In the genomic region with DNA sequence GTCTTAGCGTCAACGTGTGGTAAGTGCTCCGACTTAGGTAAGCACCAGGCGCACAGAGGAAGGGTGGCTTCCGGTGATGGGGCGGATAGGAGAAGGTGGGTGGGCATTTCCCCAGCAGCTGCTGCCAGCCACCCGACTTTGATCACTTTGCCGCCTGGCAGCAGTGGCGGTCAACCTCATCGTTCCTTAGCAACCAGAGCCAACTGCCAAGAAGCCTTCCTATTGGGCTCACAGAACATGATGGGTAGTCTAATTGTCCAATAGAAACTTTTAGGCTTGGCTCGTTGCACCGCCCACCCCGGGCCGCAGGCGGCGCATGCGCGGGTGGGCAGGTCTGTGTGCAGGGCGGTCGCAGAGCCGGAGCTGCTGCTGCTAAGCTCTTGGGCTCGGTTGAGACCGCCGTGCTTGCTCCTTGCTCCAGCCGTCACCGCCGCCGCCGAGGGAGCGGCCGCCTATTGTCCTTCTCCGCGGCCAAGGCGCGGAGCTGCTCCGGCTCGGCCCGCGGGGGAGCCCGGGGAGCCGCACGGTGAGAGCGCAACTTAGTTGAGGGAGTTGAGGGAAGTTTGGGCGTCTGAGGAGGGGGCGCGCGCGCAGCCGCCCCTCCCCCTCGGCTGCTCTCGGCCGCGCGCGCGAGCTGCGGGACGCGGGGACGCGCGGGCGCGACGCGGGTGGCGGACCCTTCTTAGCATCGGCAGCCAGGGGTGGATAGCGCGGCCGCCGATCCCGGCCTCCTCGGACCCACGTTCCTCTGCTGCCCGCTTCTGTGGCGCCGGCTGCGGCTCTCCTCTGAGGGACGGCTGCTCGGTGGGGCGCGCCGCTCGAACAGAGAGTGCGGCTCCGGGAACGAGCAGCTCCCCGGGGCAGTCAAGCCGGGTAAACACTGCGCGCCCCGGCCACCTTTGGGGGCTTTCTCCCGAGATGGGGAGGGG, we compare ENCODE assay signal across 1 mouse cellular context.
A peak's percentile ranks its signal among the peaks of the same experiment; 100 is the strongest.
TF ChIP-seq lines count a peak whose summit lies in the region.

A gene (plus strand): TSS at position 312 of the 929 bp plus-strand sequence.

TF ChIP-seq in CH12.LX, 34 proteins besides CTCF, POLR2A, EP300 and RAD21 (continued from another document):
- TF ChIP-seq MXI1 (IDR thresholded peaks at IDR 0.05; ENCODE audit: low read depth, low read length) (peak; percentile 63; the same call in 1 of the 2 replicates), MAFK (IDR thresholded peaks at IDR 0.05; ENCODE audit: insufficient replicate concordance, low read length) (no peak), MAZ (IDR thresholded peaks at IDR 0.05; ENCODE audit: low read depth, low read length) (no peak), ETS1 (conservative IDR thresholded peaks at IDR 0.05; ENCODE audit: low read depth, low read length) (0 out of 2 replicates have a peak, but pooled peaks have one; percentile 19), CHD2 (IDR thresholded peaks at IDR 0.05; ENCODE audit: low read length) (peak; percentile 86), IRF4 (IDR thresholded peaks at IDR 0.05; ENCODE audit: low read depth, low read length) (no peak), ZNF384 (IDR thresholded peaks at IDR 0.05; ENCODE audit: low read depth, low read length) (no peak), TCF12 (IDR thresholded peaks at IDR 0.05; ENCODE audit: low read depth, low read length) (peak; percentile 76; the same call in 1 of the 2 replicates), TBP (conservative IDR thresholded peaks at IDR 0.05; ENCODE audit: low read depth, low read length) (peak; percentile 38; the same call in 1 of the 2 replicates), CHD1 (IDR thresholded peaks at IDR 0.05; ENCODE audit: low read depth, low read length) (no peak; the same call in 1 of the 2 replicates), NRF1 (IDR thresholded peaks at IDR 0.05; ENCODE audit: low read depth, low read length) (peak; percentile 97), SIN3A (IDR thresholded peaks at IDR 0.05; ENCODE audit: low read length) (peak; percentile 90), MYC (IDR thresholded peaks at IDR 0.05; ENCODE audit: low read depth, low read length) (0 out of 2 replicates have a peak, but pooled peaks have one; percentile 38), SMC3 (IDR thresholded peaks at IDR 0.05; ENCODE audit: low read depth, low read length) (no peak; the same call in 1 of the 2 replicates), POLR2AphosphoS2 (IDR thresholded peaks at IDR 0.05; ENCODE audit: low read depth, low read length) (no peak), ZKSCAN1 (IDR thresholded peaks at IDR 0.05; ENCODE audit: borderline replicate concordance, low read depth, low read length) (no peak)
